Mouse (Mus musculus) brain, embryonic 14.5 days (tissue): Measurements from ENCODE around the gene Olfr1564.

ENCODE experiments used
- CTCF ChIP-seq: fragments of 200-500 bp; IDR thresholded peaks from 2 replicates; pipeline ENCODE4 v1.5.1; 2012; ENCODE audit warnings: inconsistent platforms, mild to moderate bottlenecking, moderate library complexity, borderline replicate concordance; ENCODE audit not compliant: insufficient read depth, insufficient read length; ENCODE audit errors: extremely low read depth
- POLR2A ChIP-seq: fragments of 200-500 bp; IDR thresholded peaks from 2 replicates; pipeline ENCODE4 v1.6.1; 2012; ENCODE audit warnings: mild to moderate bottlenecking, inconsistent platforms, borderline replicate concordance; ENCODE audit not compliant: poor library complexity, insufficient read depth, insufficient read length, severe bottlenecking; ENCODE audit errors: extremely low read depth

DNA sequence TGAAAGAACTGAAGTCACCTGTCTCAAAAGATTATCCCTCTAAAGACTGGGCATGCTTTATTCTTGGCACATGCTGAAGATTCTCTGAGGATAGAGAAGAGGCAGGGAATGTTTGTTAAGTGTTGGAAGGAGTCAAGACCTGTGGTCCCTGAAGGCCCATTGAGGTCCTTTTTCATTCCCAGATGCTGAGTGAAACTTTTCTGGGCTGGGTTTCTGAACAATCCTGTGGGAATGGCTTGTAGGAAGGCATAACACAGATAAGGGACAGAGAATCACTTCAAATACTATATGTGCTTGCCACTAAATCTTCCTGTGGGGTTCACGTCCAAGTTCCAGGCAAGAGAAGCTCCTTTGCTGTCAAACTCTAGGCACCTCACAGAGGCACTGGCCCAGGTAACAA is 42.9 kb upstream of the Olfr1564 start, which contains the start of gene Olfr63:
- TF ChIP-seq CTCF = no peak
- TF ChIP-seq POLR2A = no peak
